Mouse (Mus musculus) embryonic fibroblast, embryonic 13.5 days (primary cell): Measurements from ENCODE around the gene Lztr1. TPM values are rescaled to one million over a fixed set of nuclear protein-coding genes. Genes with fewer than 3 reads are reported as not detected.

Source experiments
- H3K27ac ChIP-seq: 2 replicates; pipeline ENCODE4 v1.5.1; 2012; ENCODE audit warnings: low read length, control low read depth, inconsistent platforms; ENCODE audit not compliant: insufficient read depth
- H3K4me1 ChIP-seq: 2 replicates; pipeline ENCODE4 v1.6.1; 2011; ENCODE audit warnings: low read length; ENCODE audit not compliant: control insufficient read depth, insufficient read depth
- H3K4me3 ChIP-seq: 2 replicates; pipeline ENCODE4 v1.5.1; 2011; ENCODE audit warnings: mild to moderate bottlenecking, control low read depth, low read length; ENCODE audit not compliant: insufficient read depth
- CTCF ChIP-seq: IDR thresholded peaks from 2 replicates; pipeline ENCODE4 v1.5.1; 2011; ENCODE audit warnings: mild to moderate bottlenecking, control low read depth, low read length, moderate library complexity, borderline replicate concordance; ENCODE audit not compliant: insufficient read depth
- POLR2A ChIP-seq: IDR thresholded peaks from 2 replicates; pipeline ENCODE4 v1.6.1; 2011; ENCODE audit warnings: low read depth, mild to moderate bottlenecking, control low read depth, low read length, moderate library complexity
- polyA plus RNA-seq: library from polyadenylated mRNA; stranded (reverse); fragments of >200 nt; gene quantifications from 2 replicates; pipeline ENCODE4 v1.2.4, GENCODE M21; 2011; ENCODE audit warnings: low read depth; ENCODE audit not compliant: missing spikeins, insufficient read length

The Lztr1 gene
- polyA plus RNA-seq, 1 experiment = 113 TPM

DNA sequence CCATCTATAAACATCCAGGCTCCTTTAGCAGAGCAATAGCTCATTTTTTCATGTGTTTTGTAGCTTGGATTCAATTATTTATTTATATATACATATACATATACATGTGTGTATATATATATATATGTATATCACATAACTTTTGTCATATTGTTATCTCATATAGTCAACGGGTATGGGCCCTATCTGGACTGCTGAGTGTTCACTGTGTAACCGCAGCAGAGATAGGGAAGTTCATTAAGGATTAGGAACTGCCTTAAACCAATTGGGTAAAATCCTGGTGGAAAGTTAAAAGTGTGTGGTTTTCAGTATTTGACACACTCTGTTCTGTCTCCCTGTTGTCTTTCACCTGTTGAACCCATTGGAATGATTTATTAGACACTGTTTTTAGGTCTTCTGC lies 27.0 kb upstream of the Lztr1 start:
- TF ChIP-seq CTCF (no peak), POLR2A (no peak)
- no peak overlapping the region for H3K27ac ChIP-seq
- no peak overlapping the region for H3K4me3 ChIP-seq
- peaks cover 2% of the 10 kb centered on the region for H3K4me1 ChIP-seq

GRCm38 (mm10) chr16:17486505-17486904 lies 22.0 kb upstream of the Lztr1 start:
- H3K4me3 ChIP-seq = no peak overlapping the region
- no peak overlapping the region for H3K27ac ChIP-seq
- H3K4me1 ChIP-seq = peaks cover 2% of the 10 kb centered on the region
- TF ChIP-seq POLR2A = no peak
- TF ChIP-seq CTCF = no peak

DNA sequence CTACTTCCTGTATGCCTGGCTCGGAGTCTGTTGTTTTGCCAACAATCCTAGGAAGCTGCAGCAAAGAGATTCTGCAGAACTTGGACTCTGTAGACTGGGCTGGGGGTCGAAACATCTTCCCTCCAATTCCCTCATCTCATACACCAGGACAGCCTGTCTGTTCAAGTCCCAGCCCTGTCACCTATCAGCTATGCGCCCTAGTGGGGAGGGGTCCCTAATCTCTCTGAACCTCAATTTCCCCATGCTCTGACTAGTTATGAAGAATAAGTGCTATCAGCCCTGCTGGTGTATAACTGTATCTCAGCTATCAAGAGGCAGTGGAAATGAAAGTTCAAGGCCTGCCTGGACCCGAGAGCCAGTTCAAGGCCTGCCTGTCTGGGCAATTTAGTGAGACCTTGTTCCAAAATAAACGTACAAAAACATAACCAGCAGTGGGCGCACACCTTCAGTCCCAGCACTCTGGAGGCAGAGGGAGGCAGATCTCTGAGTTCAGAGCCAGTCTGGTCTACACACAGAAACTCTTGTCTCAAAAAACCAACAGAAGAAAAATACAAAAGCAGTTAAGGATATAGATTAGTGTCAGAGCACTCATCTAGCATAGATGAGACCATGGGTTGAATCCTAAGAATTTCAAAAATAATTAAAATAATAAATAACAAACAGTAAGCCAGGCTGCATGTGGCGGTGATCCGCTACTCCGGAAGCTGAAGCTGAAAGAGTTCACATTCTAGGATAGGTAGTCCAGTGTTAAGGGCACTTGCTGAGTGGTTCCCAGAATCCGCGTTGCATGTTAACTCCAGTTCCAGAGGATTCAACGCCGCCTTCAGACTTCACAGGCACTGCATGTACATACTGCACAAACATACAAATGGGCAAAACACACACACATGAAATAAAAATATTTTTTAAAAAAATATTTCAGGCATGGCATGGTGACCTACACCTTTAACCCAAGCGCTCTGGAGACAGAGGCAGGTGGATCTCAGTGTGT lies 19.7 kb upstream of the Lztr1 start:
- H3K4me1 ChIP-seq = peaks cover 2% of the 10 kb centered on the region
- no peak overlapping the region for H3K4me3 ChIP-seq
- no peak overlapping the region for H3K27ac ChIP-seq
- TF ChIP-seq POLR2A (no peak), CTCF (peak; percentile 19; the same call in 1 of the 2 replicates)

GRCm38 (mm10) chr16:17489469-17490111 lies 18.9 kb upstream of the Lztr1 start, which contains the start of gene Aifm3:
TSS of gene Aifm3 (plus strand) at chr16:17489611.
- H3K4me1 ChIP-seq = peaks cover 2% of the 10 kb centered on the region
- peak within 1 kb of the TSS; percentile 20; the same call in 1 of the 2 replicates for H3K4me3 ChIP-seq
- no peak within 1 kb of the TSS for H3K27ac ChIP-seq
- TF ChIP-seq POLR2A (no peak), CTCF (no peak)

- no peak overlapping the region for H3K4me3 ChIP-seq
- TF ChIP-seq CTCF (no peak), POLR2A (no peak)
- H3K27ac ChIP-seq = no peak overlapping the region
- no peaks in the 10 kb centered on the region for H3K4me1 ChIP-seq
Observed at GRCm38 (mm10) chr16:17491154-17491553, 17.3 kb upstream of the Lztr1 start.

- no peak for TF ChIP-seq CTCF
- no peak for TF ChIP-seq POLR2A
- Histone ChIP-seq H3K27ac (no peak overlapping the region), H3K4me3 (no peak overlapping the region), H3K4me1 (no peaks in the 10 kb centered on the region)
Observed at GRCm38 (mm10) chr16:17491896-17492561, 16.5 kb upstream of the Lztr1 start.

GRCm38 (mm10) chr16:17496499-17497305 lies 11.8 kb upstream of the Lztr1 start:
- Histone ChIP-seq H3K27ac (no peak overlapping the region), H3K4me1 (no peaks in the 10 kb centered on the region), H3K4me3 (no peak overlapping the region)
- TF ChIP-seq CTCF (no peak), POLR2A (no peak)

DNA sequence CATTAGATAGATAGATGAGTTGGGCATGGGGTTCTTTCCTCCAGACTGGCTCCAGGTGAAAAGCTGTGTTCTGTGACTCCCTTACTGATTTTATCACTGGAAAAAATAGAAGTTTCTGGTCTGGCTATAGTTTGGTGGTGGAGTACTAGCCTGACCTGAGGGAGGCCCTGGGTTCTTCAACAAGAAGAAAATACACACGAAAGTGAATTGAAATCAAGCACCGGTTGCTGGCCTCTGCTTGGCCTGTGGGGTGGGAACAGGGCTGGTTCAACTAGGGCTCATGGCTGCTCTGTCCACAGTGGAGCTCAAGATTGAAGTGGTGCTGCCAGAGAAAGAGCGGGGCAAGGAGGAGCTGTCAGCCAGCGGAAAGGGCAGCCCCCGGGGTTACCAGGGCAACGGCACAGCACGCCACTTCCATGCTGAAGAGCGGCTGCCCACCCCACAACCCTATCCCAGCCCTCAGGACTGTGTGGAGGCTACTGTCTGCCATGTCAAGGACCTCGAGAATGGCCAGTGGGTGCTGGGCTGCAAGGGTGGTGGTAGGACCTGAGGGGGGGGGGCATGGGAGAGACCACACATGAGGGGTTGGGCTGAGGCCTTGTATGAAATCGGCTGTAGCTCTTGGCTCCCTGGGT lies 9.1 kb upstream of the Lztr1 start:
- H3K4me3 ChIP-seq = no peak overlapping the region
- H3K4me1 ChIP-seq = no peaks in the 10 kb centered on the region
- TF ChIP-seq CTCF = no peak
- TF ChIP-seq POLR2A = no peak
- no peak overlapping the region for H3K27ac ChIP-seq

GRCm38 (mm10) chr16:17502681-17503080 lies 5.8 kb upstream of the Lztr1 start:
- Histone ChIP-seq H3K4me3 (no peak overlapping the region), H3K4me1 (no peaks in the 10 kb centered on the region), H3K27ac (no peak overlapping the region)
- TF ChIP-seq POLR2A (no peak), CTCF (no peak)
